Mouse (Mus musculus): ENCODE data around the gene Apol8. TPM values are rescaled to one million over a fixed set of nuclear protein-coding genes. Genes with fewer than 3 reads are reported as not detected.
A peak's percentile ranks its signal among the peaks of the same experiment; 100 is the strongest.
"Not testable (repeated sequence)": the region's sequence is repeated elsewhere in the genome, so short reads cannot be mapped to it uniquely, and the experiment has no call there.

Gene Apol8
- total and polyA plus RNA-seq, 2 experiments from 2014 or later, result 0.04 to 0.46 TPM

DNA sequence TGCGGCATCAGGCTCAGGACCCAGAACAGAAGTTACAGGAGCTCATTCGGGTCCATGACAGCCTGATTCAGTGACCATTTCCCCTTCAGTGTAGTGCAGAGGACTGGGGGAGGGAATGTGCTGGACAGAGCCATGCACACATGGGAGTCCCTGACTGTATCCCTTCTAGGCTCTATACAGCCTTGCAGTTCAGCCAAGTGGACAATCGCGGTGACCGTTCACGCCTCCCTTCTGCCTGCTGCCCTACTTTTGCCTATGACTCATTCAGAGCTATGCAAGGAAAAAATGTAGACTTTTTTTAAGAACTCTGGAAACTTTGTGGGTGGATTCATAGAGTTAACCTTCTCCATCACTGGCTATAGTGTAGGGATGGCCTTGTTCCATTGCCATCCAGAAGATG lies 38.6 kb downstream of the Apol8 start:
- H3K27me3 ChIP-seq (ENCODE audit: control insufficient read depth, insufficient read depth, low read length); H3K36me3 ChIP-seq (replicated peaks; ENCODE audit: control insufficient read depth, insufficient read depth, low read length); H3K27ac ChIP-seq (ENCODE audit: low read depth); H3K9me3 ChIP-seq (replicated peaks; ENCODE audit: control insufficient read depth, low read length); DNase-seq (ENCODE audit: low spot score); H3K9ac ChIP-seq (replicated peaks; ENCODE audit: low read depth, low read length); H3K4me1 ChIP-seq (ENCODE audit: control insufficient read depth, insufficient read depth); H3K4me2 ChIP-seq (ENCODE audit: low read depth, low read length); H3K4me3 ChIP-seq (ENCODE audit: low read depth, low read length): not testable (repeated sequence)
- peak; percentile 68 for ATAC-seq (ENCODE audit: insufficient read depth, low read depth)
- 50% methylated on average over 2 of the region's 6 CpGs for WGBS

DNA sequence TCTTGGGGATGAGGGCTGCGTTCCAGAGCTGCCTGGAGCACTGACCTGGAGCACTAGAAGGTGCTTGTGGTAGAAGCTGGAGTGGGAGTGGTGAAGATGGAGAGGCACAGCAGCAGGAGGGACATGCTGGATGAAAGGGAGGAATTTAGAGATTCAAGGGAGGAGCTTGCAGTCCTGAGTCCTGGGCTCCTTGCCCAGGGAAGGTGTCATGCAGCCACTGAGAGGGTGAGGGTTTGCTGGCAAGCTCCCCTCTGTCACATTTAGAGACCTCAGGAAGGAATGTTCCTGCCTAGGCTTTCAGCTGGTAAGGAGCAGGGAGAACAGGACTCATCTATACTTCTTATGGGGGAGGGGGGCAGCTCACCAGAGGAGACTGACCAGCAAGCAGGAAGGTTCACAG lies 47.9 kb downstream of the Apol8 start:
- ATAC-seq (ENCODE audit: insufficient read depth, low read depth), result peak; percentile 84
- H3K27ac ChIP-seq (ENCODE audit: low read depth); H3K4me2 ChIP-seq (ENCODE audit: low read depth, low read length); H3K9me3 ChIP-seq (replicated peaks; ENCODE audit: control insufficient read depth, low read length); H3K36me3 ChIP-seq (replicated peaks; ENCODE audit: control insufficient read depth, insufficient read depth, low read length); H3K4me1 ChIP-seq (ENCODE audit: control insufficient read depth, insufficient read depth); H3K27me3 ChIP-seq (ENCODE audit: control insufficient read depth, insufficient read depth, low read length); H3K9ac ChIP-seq (replicated peaks; ENCODE audit: low read depth, low read length); H3K4me3 ChIP-seq (ENCODE audit: low read depth, low read length): not testable (repeated sequence)
- 20% methylated on average over 1 of the region's 1 CpGs for WGBS
- peak; percentile 7 for DNase-seq (ENCODE audit: low spot score)

DNA sequence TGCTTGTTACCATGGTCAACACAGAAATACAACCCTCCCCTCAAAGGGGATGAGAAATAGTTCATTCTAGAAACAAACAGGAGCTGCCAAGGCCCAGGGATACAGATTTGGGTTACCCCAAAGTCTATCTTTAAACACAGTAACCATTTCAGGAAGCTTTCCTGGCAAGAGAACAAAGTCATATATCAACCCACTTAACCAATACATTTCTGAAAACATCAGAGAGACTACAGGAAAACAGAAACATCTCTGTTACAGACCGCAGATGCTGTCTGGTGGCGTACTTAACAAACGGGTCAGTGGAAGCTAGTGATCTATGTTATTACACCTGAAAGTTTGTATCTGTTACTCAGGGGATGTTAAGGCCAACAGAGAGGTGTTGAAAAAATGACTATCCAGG lies 51.5 kb downstream of the Apol8 start:
- not testable (repeated sequence) for H3K4me1 ChIP-seq (ENCODE audit: control insufficient read depth, insufficient read depth); H3K4me2 ChIP-seq (ENCODE audit: low read depth, low read length); H3K9ac ChIP-seq (replicated peaks; ENCODE audit: low read depth, low read length); H3K4me3 ChIP-seq (ENCODE audit: low read depth, low read length); H3K27ac ChIP-seq (ENCODE audit: low read depth); H3K27me3 ChIP-seq (ENCODE audit: control insufficient read depth, insufficient read depth, low read length); H3K9me3 ChIP-seq (replicated peaks; ENCODE audit: control insufficient read depth, low read length); DNase-seq (ENCODE audit: low spot score); ATAC-seq (ENCODE audit: insufficient read depth, low read depth); H3K36me3 ChIP-seq (replicated peaks; ENCODE audit: control insufficient read depth, insufficient read depth, low read length)
- WGBS, result 73% methylated on average over 3 of the region's 3 CpGs

DNA sequence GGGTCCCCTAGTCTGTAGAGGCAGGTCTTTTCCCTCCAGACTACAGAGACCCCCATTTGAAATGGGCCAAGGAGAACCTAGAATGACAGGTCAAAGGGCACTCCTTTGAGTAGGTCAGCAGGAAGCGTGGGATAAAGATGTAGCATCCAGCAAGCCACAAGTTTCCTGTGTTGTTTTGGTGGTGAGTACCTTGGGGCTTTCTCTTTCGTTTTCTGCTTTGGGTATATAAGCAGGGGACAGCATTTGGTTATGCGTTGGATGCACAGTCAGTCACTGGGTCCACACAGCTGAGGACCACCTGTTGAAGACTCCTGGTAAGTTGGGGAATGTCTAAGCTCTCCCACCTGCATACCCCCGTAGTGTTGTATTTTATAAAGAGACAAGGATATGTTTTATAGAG lies 58.1 kb downstream of the Apol8 start, which contains the start of gene Apol7e:
Gene Apol7e (plus strand): TSS at position 202 of the 400 bp plus-strand sequence.
- not testable (repeated sequence) for DNase-seq (ENCODE audit: low spot score); ATAC-seq (ENCODE audit: insufficient read depth, low read depth); H3K4me1 ChIP-seq (ENCODE audit: control insufficient read depth, insufficient read depth); H3K9ac ChIP-seq (replicated peaks; ENCODE audit: low read depth, low read length); H3K36me3 ChIP-seq (replicated peaks; ENCODE audit: control insufficient read depth, insufficient read depth, low read length); H3K27me3 ChIP-seq (ENCODE audit: control insufficient read depth, insufficient read depth, low read length); H3K9me3 ChIP-seq (replicated peaks; ENCODE audit: control insufficient read depth, low read length); H3K4me3 ChIP-seq (ENCODE audit: low read depth, low read length); H3K27ac ChIP-seq (ENCODE audit: low read depth); H3K4me2 ChIP-seq (ENCODE audit: low read depth, low read length)
- WGBS, result 64% methylated on average over 4 of the region's 4 CpGs

Other genes with a start within 250 kb of the Apol8 start
- not detected in 2 replicates for gene Apol11a, start 248.7 kb downstream of the Apol8 start, total RNA-seq (2014; rRNA removed; ENCODE audit: low replicate concordance)
- gene Apol11a, start 248.7 kb downstream of the Apol8 start, polyA plus RNA-seq (2015; fragmentation: Nextera tagmentation; extraction: Ambion mirVana), result not detected in 2 replicates
- 0.12 TPM in 1 of 2 replicates, not detected in the other for gene Apol7c, start 223.7 kb downstream of the Apol8 start, total RNA-seq (2014; rRNA removed; ENCODE audit: low replicate concordance)
- gene Apol7c, start 223.7 kb downstream of the Apol8 start, polyA plus RNA-seq (2015; fragmentation: Nextera tagmentation; extraction: Ambion mirVana), result not detected in 2 replicates
- gene 1700025B11Rik, start 195.1 kb downstream of the Apol8 start, total RNA-seq (2014; rRNA removed; ENCODE audit: low replicate concordance), result not detected in 2 replicates
- gene 1700025B11Rik, start 195.1 kb downstream of the Apol8 start, polyA plus RNA-seq (2015; fragmentation: Nextera tagmentation; extraction: Ambion mirVana), result not detected in 2 replicates
- not detected in 2 replicates for gene Apol10b, start 160.9 kb downstream of the Apol8 start, total RNA-seq (2014; rRNA removed; ENCODE audit: low replicate concordance)
- gene Apol10b, start 160.9 kb downstream of the Apol8 start, polyA plus RNA-seq (2015; fragmentation: Nextera tagmentation; extraction: Ambion mirVana), result 0.11 TPM in 1 of 2 replicates, not detected in the other
- not detected in 2 replicates for gene Gm36245, start 157.7 kb downstream of the Apol8 start, total RNA-seq (2014; rRNA removed; ENCODE audit: low replicate concordance)
- gene Gm36245, start 157.7 kb downstream of the Apol8 start, polyA plus RNA-seq (2015; fragmentation: Nextera tagmentation; extraction: Ambion mirVana), result not detected in 2 replicates
- 0.50 TPM in 1 of 2 replicates, not detected in the other for gene Apol11b, start 113.7 kb downstream of the Apol8 start, total RNA-seq (2014; rRNA removed; ENCODE audit: low replicate concordance)
- 0.05 and 0.18 TPM in 2 replicates for gene Apol11b, start 113.7 kb downstream of the Apol8 start, polyA plus RNA-seq (2015; fragmentation: Nextera tagmentation; extraction: Ambion mirVana)
- gene Apol7e, start 58.1 kb downstream of the Apol8 start, total RNA-seq (2014; rRNA removed; ENCODE audit: low replicate concordance), result not detected in 2 replicates
- not detected in 2 replicates for gene Apol7e, start 58.1 kb downstream of the Apol8 start, polyA plus RNA-seq (2015; fragmentation: Nextera tagmentation; extraction: Ambion mirVana)
- 0.23 and 0.81 TPM in 2 replicates for gene Apol9b, start 28.0 kb downstream of the Apol8 start, total RNA-seq (2014; rRNA removed; ENCODE audit: low replicate concordance)
- 0.14 and 0.30 TPM in 2 replicates for gene Apol9b, start 28.0 kb downstream of the Apol8 start, polyA plus RNA-seq (2015; fragmentation: Nextera tagmentation; extraction: Ambion mirVana)
- gene Myh9, start 85.2 kb upstream of the Apol8 start, total RNA-seq (2014; rRNA removed; ENCODE audit: low replicate concordance), result 62.0 and 63.6 TPM in 2 replicates
- 15.7 and 17.5 TPM in 2 replicates for gene Myh9, start 85.2 kb upstream of the Apol8 start, polyA plus RNA-seq (2015; fragmentation: Nextera tagmentation; extraction: Ambion mirVana)
- gene Txn2, start 172.0 kb upstream of the Apol8 start, total RNA-seq (2014; rRNA removed; ENCODE audit: low replicate concordance), result 72.2 and 106 TPM in 2 replicates
- 317 and 322 TPM in 2 replicates for gene Txn2, start 172.0 kb upstream of the Apol8 start, polyA plus RNA-seq (2015; fragmentation: Nextera tagmentation; extraction: Ambion mirVana)
- 1.0 and 1.2 TPM in 2 replicates for gene Foxred2, start 199.7 kb upstream of the Apol8 start, total RNA-seq (2014; rRNA removed; ENCODE audit: low replicate concordance)
- 0.12 and 0.16 TPM in 2 replicates for gene Foxred2, start 199.7 kb upstream of the Apol8 start, polyA plus RNA-seq (2015; fragmentation: Nextera tagmentation; extraction: Ambion mirVana)
- 99.5 and 110 TPM in 2 replicates for gene Eif3d, start 213.8 kb upstream of the Apol8 start, total RNA-seq (2014; rRNA removed; ENCODE audit: low replicate concordance)
- 80.0 and 90.6 TPM in 2 replicates for gene Eif3d, start 213.8 kb upstream of the Apol8 start, polyA plus RNA-seq (2015; fragmentation: Nextera tagmentation; extraction: Ambion mirVana)